Mouse (Mus musculus): ENCODE data around the gene Itpr1.

Gene Itpr1

DNA sequence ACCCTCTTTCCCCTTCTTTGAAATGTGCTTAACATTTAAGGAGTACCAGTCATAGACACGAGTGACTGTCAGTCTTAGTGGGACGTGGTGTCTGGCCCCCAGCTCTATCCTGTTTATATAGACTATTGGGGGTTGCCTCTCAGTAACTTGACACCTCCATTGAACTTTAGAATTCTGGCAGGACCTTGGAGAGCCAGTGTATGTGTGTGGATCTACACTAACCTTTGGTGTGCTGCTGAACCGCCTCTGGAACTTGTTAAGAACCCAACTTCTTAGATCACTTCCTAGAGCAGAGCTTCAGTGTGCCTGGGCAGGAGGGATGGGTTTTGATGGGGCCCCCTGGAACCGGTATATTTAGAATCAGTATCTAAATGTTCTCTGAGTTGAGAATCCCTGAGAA lies 26.2 kb downstream of the Itpr1 start:
- DNase-seq (ENCODE audit: low read depth, low spot score), result no peak

GRCm38 (mm10) chr6:108240004-108240403 lies 27.1 kb downstream of the Itpr1 start:
- no peak for DNase-seq (ENCODE audit: low read depth, low spot score)

GRCm38 (mm10) chr6:108240754-108241153 lies 27.9 kb downstream of the Itpr1 start:
- no peak for DNase-seq (ENCODE audit: low read depth, low spot score)

GRCm38 (mm10) chr6:108244571-108244970 lies 31.7 kb downstream of the Itpr1 start:
- DNase-seq (ENCODE audit: low read depth, low spot score), result no peak

DNA sequence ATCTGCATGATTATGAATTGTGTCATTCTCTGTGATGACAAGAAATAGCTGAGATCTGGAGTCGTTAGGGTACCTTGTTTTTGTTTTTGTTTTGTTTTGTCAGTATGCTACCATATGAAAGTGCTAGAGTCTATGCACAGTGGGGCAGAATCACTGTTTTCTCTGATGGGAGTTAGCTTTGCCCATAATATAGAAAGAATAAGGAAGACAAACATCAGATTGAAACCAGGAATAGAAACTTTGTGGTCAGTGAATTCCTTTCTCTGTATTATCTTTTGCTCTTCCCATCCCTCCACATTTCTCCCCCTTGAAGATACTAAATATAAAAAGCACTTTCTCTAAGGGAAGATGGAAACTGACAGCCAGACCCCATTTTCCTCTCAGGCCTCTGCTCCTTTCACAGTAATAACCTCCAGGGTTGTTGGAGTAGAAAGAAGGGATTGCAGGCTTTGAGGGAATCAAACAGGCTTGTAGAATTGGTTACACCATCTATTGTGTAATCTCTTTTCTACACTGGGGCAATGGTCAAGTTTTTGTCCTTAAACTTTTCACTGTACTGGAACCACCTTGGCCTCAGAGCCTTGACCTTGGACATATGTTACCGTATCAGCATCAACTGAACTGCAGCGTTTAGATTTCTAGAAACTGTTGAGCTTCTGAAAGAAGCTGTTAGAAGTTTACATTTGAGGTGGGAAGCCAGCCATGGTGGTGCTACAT lies 33.6 kb downstream of the Itpr1 start:
- DNase-seq (ENCODE audit: low read depth, low spot score), result no peak

DNA sequence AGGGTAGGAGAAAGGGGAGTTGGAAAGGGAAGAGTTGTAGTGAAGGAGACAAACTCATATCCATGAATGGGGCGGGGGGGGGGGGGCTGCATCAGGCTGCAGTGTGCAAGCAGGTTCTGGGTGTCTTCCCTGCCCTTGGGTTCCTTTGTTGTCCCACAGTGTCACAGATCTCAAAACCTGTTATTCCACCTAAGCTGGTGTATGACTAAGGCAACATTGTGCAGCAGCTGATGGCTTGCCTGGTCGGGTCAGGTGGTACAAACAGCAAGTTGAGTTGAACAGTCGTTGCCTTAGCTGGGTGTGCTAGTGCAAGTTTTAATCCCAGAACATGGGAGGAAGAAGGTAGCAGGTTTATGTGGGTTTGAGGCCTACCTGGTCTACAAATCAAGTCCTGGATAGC lies 34.3 kb downstream of the Itpr1 start:
- no peak for DNase-seq (ENCODE audit: low read depth, low spot score)

GRCm38 (mm10) chr6:108248519-108248918 lies 35.6 kb downstream of the Itpr1 start:
- DNase-seq (ENCODE audit: low read depth, low spot score), result no peak

DNA sequence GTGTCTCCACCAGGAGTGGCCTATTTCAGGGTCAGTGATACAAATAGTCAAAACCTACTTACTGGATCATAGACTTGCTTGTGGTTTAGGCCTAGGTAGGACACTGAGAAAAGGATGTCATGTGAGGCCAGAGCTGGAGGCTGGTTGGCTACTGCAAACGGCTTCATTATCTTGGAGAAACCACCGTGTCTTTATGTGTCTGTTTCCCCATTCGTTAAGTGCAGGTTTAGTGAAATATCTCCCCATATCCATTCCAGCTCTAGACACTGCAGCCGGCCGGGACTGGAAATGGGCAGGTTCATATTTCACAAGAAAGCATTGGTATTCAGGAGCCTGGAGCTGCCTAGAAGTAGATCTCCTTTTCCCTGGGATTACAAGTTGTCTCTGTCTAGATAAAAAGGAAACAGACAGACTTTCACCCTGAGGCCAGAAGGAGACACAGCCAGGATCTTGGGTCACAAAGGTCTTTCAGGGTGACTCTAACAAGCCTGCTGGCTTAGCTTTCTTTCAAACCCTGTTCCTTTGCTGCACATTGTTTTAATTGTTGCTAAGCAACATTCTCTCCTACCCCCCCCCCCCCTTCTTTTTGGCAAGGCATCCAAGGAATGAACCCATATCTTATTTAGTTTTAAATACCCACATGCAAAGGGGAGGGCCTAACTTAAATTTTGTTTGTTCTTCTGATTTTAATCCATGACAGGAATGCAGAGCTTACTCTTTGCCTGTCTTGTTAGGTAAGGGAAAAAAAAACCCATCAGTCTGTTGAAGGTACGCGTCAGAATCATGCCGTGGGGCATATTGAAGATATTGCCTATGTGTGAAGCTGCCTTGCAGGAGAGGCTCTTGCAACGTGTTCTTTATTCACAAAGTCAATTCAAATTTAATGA lies 36.4 kb downstream of the Itpr1 start:
- DNase-seq (ENCODE audit: low read depth, low spot score), result no peak

DNA sequence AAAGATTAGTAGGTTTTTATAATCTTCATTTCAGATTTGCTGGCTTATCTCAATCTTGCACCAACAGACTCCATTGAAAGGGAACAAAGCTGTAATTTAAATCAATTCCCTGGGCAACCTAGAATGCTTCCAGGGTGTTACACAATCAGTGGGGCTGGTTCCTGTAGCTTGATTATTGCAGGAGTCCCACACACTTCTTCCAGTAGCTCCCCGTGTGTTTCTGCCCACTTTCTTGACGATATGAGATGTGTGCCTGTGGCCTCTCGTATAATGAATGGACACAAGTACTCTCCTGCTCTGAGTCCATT lies 37.0 kb downstream of the Itpr1 start:
- DNase-seq (ENCODE audit: low read depth, low spot score), result no peak

- DNase-seq (ENCODE audit: low read depth, low spot score), result no peak
These were observed 37.5 kb downstream of the Itpr1 start for GRCm38 (mm10) chr6:108250416-108250815.

DNA sequence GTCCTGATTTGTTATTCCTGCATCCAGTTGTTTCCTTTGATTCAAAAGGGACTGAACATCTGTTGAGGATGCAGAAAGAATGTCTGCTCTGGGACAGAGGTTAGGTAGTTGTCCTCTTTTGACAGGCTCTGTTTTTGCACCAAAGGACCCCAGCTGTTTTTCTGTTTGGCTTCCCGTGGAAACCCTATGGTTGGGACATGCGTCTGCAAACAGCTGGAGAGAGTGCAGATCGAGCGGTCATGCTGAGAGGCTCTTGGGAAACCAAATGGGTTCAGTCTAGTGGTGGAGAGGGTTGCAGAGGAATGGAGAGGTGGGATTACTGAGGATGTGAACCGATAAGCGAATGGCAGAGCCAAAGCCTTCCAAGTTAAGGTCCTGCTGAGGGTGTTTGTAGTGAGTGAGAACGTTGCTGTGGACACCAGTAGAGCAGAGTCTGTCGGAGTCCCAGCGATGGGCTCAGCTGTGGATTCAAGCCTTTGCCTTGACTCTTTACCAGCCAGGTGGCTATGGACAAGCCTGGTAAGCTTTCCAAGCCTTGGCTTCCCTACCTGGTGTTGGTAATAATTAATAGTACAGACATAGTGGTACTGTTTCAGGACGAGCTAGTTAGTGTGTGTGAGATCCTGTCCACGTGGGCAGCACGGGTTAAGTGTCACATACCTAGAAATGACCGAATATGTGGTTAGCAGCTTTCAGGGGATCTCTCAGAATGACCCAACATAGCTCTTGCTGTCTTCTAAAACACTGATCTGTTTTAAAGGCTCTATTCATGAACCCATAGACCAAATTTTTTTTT lies 39.9 kb downstream of the Itpr1 start:
- DNase-seq (ENCODE audit: low read depth, low spot score), result no peak

DNA sequence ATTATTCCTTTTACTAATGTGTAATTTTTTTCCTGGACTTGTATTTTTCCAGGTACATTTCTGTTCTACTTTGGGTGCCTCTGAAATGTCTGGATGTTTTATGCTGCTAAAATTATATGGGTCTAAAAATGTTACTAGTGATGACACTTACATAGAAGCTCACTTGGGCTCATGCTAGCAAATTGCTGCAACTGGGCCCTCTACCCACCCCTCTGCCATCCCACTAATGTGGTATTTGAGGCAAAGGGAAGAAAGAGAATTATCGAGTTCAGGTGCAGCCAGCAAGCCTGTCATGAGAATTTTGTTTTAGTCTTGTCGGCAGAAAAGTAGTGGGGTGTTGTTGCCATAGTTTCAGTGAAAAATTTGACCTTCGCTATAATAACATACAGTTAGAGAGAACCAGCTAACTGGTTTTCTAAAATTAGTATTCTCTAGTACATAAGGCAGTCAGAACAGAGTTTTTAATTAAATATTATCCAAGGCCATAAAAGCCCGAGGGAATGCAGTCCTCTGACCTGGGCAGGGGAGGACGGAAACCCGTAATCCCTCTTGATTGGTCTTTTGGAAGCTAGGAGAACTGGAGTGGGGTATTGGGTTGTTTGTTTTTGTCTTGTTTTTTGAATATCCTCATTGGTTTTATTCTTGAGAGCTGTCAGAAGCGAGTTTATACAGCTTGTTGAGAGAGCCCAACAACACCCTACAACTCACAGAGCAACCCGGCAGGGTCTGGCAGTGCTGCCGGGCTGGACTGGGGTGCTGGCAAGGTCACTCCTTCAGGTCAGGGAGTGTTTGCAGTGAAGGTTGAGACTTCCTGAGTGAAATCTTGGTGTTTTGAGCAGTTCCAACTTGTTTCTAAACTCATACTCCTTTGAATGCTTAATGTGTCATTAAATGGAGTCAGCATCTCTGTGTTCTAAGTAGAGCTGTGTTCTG lies 41.5 kb downstream of the Itpr1 start:
- DNase-seq (ENCODE audit: low read depth, low spot score), result no peak

GRCm38 (mm10) chr6:108255880-108256279 lies 43.0 kb downstream of the Itpr1 start:
- DNase-seq (ENCODE audit: low read depth, low spot score), result no peak

DNA sequence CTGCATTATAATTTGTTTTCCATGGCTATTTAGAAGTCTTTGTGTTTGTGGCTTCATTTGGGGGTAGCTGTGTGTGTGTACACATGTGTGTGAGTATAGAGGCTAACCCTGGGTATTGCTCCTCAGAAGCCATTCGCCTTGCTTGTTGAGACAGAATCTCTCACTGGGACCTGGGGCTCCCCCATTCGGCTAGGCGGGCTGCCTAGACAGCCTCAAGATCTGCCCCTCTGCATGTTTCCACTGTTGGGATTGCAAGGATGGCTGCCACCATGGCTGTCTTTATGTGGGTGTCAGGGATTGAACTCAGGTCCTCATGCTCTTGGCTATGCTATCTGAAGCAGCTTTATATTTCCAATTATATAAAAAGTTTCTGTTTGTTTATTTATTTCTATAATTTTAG lies 44.3 kb downstream of the Itpr1 start:
- DNase-seq (ENCODE audit: low read depth, low spot score), result no peak

DNA sequence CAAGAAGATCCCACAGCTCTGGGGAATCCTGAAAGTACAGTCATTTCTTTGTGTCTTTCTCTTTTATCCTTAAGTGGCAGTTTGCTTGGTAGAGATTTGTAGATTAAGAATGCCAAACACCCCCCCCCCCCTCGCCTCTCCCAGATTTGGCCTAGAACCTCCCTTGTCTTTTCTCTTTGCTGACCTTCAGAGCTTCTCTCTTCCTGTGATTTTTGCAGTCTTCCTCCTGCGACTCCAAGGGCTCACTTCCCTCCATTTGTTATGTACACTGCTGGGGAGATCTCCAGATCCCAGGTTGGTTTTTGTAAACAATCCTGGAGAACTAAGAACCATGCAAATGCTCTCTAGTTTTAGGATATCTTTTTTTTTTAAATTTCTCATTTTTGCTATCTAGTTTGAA lies 45.7 kb downstream of the Itpr1 start:
- DNase-seq (ENCODE audit: low read depth, low spot score), result no peak

DNA sequence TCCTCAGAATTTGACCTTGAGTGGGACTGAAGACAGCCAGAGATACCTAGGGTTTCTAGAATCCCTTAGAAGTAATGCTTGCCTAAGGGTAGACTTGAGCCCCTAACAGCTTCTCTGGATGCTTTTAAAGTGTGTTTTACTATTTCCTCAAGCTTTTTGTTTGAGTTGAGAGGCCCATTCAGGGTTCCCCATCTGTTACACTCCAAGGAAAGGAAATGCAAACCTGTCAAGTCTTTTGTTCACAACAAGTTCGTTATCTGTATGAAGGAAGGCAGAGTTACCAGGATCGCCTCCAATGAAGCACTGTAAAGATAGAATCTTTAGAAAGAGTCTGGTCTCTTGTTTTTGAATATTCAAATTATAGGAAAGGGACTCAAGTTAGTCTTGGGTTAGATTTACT lies 46.8 kb downstream of the Itpr1 start:
- DNase-seq (ENCODE audit: low read depth, low spot score), result no peak

DNA sequence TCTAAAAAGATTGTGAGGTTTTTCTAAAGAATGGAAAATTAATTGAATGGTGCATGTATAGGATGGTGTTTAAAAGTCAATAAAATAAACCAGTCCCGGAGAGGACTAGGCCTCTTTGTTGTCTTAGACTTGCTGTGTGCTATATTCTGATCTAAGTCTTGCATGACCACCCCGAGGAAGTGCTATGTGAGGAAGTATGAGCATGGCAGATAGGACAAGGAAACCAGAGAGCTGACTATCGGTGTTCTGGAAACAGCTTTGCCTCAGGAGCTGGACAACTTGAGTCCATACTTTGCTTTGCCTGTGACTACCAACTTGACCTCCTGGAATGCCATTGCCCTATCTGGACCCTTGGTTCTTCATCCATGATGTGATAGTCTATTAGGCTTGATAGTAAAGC lies 48.6 kb downstream of the Itpr1 start:
- no peak for DNase-seq (ENCODE audit: low read depth, low spot score)

- DNase-seq (ENCODE audit: low read depth, low spot score), result no peak
These were observed 51.3 kb downstream of the Itpr1 start for GRCm38 (mm10) chr6:108264164-108264563.

- DNase-seq (ENCODE audit: low read depth, low spot score), result no peak
These were observed 60.6 kb downstream of the Itpr1 start for GRCm38 (mm10) chr6:108273451-108273850.

DNA sequence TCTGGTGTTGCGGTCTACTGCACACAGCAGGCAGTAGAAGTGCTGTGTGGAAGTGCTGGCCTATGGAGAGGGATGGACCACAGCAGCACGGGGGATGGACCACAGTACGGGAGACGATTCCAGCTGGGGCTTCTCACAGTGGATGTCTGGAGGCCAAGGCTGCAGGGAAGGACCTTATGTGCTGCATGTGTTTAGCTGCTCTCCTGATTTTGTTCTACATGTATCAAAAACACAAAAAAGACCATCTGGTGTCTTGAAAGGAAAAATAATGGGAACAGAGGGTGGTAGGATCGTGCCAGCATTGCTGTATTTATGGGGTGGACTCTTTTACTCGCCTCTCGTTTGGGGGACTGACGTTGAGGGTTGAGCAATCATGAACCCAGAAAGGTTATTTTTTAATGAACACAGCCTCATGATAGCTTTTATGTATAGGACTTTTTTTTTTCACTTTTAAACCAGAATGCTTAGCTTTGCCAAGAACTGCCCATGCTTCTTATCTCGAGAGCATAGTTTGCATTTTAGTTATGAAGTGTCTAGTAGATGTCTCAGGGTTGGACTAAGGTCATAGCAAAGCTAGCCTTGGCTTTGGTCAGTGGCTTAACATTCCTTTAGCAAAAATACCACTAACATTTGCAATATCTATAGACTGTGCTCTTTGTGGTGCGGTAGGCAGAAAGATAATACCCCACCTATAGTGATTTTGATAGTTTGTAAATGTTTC lies 61.6 kb downstream of the Itpr1 start:
- no peak for DNase-seq (ENCODE audit: low read depth, low spot score)
